Comparison of ENCODE assay signal across 23 mouse cellular contexts in the genomic region with DNA sequence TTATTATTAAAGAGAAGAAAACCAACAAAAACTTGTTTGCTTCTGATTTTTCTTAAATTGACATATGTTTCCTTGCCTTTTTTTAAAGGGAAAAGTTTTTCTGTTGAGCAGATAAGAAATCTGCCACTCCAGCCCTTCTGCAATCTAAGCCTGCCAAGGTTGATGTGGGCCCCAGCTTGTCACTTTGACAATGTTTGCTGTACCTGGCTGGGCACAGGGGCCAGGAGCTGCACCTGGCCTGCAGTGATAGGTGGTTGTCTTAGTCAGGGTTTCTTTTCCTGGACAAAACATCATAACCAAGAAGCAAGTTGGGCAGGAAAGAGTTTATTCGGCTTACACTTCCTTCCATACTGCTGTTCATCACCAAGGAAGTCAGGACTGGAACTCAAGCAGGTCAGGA. TPM values are rescaled to one million over a fixed set of nuclear protein-coding genes. Genes with fewer than 3 reads are reported as not detected.
"Had no signal": no experiment of that assay in that cellular context is flagged by ENCODE, and none has a peak within 500 bp of the region (broad histone marks: within the 10 kb centered on the region; RNA-seq: fewer than 3 reads in every experiment).

No protein-coding gene starts in this region.

- DNase-seq: lung, adult 18-20 months; lung, embryonic 14.5 days; lung, postnatal 10 days; lung, postnatal 4 days; midbrain, embryonic 14.5 days; retina, postnatal 1 day; right cerebral cortex, adult 18-20 months; right cerebral cortex, postnatal 25 days; right cerebral cortex, postnatal 4 days; spleen, adult 18-20 months; thymus, adult 2 months; thymus, postnatal 25 days; thymus, postnatal 4 days had no signal

- H3K9me3 ChIP-seq: midbrain, embryonic 10.5 days; midbrain, embryonic 12.5 days; neural tube, embryonic 13.5 days; neural tube, embryonic 15.5 days had no signal

- H3K4me2 ChIP-seq: lung, embryonic 14.5 days; midbrain, embryonic 12.5 days; neural tube, embryonic 13.5 days; neural tube, embryonic 15.5 days had no signal

- H3K4me3 ChIP-seq: midbrain, embryonic 10.5 days; midbrain, embryonic 12.5 days; myocyte; neural tube, embryonic 13.5 days; neural tube, embryonic 15.5 days had no signal

- H3K9ac ChIP-seq: liver, embryonic 14.5 days; lung, embryonic 14.5 days; midbrain, embryonic 12.5 days; neural tube, embryonic 13.5 days; neural tube, embryonic 15.5 days had no signal

- H3K36me3 ChIP-seq: midbrain, embryonic 10.5 days; midbrain, embryonic 12.5 days; neural tube, embryonic 13.5 days; neural tube, embryonic 15.5 days had no signal

- ATAC-seq: midbrain, embryonic 16.5 days had no signal

- H3K4me1 ChIP-seq: midbrain, embryonic 12.5 days had no signal

- H3K27ac ChIP-seq: liver, embryonic 14.5 days; midbrain, embryonic 10.5 days; midbrain, embryonic 12.5 days; neural tube, embryonic 13.5 days; neural tube, embryonic 15.5 days had no signal

RNA-seq across cellular contexts. Expression of a gene that starts 2.9 kb away (rescaled TPM):
- polyA plus RNA-seq: myocyte had no signal

RNA-seq across cellular contexts. Expression of a gene that starts 19.8 kb away (rescaled TPM):
- polyA plus RNA-seq: liver, embryonic 16.5 days; lung, embryonic 14.5 days; lung, embryonic 16.5 days; midbrain, embryonic 12.5 days; myocyte; neural tube, embryonic 13.5 days; neural tube, embryonic 15.5 days; stomach, embryonic 14.5 days had no signal
